Mouse (Mus musculus): ENCODE data around the gene Rlbp1. TPM values are rescaled to one million over a fixed set of nuclear protein-coding genes. Genes with fewer than 3 reads are reported as not detected.

Gene Rlbp1
- 0.21 and 0.33 TPM in 2 replicates for polyA plus RNA-seq (2016; fragmentation: Nextera tagmentation; extraction: Ambion mirVana)

- Histone ChIP-seq H3K4me3 (no peak within 1 kb of the TSS), H3K36me3 (no peaks in the 10 kb centered on the region), H3K9me3 (replicated peaks) (no peaks in the 10 kb centered on the region), H3K27ac (peak within 1 kb of the TSS; percentile 51; the same call in 1 of the 2 replicates), H3K27me3 (ENCODE audit: low read depth, poor library complexity, severe bottlenecking) (no peaks in the 10 kb centered on the region), H3K4me1 (peaks cover 24% of the 10 kb centered on the region)
- DNase-seq (ENCODE audit: low spot score) = no peak
- 72% methylated on average over 16 of the region's 16 CpGs for WGBS
Observed at GRCm38 (mm10) chr7:79386422-79387133, at the start of gene Rlbp1. Gene Rlbp1, minus strand, starts transcription at chr7:79387048.

DNA sequence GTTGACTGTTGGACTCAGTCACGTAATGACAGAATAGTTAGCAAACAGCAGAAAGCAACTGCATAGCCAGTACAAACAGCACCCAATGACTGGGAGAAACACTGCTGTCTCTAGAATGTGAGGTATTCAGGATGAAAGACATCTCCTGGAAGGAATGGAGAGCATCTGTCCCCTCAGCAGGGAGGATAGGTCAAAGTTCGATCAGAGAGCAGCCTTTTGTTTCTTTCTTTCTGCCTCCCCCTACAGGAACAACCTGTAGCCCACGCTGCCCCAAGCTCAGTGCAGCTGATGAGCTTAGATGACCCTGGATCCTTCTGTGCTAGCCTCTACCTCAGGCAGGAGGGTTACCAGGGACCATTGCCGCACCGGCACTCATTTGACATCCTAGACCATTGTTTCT, 41.4 kb upstream of the Rlbp1 start:
- H3K27me3 ChIP-seq (ENCODE audit: low read depth, poor library complexity, severe bottlenecking) = no peaks in the 10 kb centered on the region
- WGBS = 66% methylated on average over 5 of the region's 5 CpGs
- H3K27ac ChIP-seq = no peak overlapping the region
- no peaks in the 10 kb centered on the region for H3K9me3 ChIP-seq (replicated peaks)
- H3K36me3 ChIP-seq = peaks cover 52% of the 10 kb centered on the region
- H3K4me1 ChIP-seq = no peaks in the 10 kb centered on the region
- no peak overlapping the region for H3K4me3 ChIP-seq
- DNase-seq (ENCODE audit: low spot score) = no peak

DNA sequence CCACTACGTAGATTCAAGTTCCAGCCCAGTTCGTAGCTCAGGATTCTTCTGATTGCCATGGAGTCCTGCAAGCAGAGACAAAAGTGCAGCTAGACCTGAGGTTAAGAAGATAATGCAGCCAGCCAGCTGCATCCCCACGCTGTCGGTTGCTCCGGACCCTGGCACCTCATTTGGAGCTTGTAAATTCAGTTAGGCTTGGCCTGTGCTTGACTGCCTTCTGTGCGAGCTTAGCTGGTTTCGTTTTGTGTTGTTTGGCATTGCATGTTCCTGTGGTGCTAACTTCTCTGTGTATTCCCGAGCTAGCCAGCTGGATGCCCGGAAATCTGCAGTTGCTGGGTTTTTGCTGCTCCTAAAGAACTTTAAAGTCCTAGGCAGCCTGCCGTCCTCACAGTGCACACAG, 39.0 kb upstream of the Rlbp1 start:
- H3K4me3 ChIP-seq = no peak overlapping the region
- no peaks in the 10 kb centered on the region for H3K27me3 ChIP-seq (ENCODE audit: low read depth, poor library complexity, severe bottlenecking)
- peaks cover 57% of the 10 kb centered on the region for H3K36me3 ChIP-seq
- 89% methylated on average over 10 of the region's 10 CpGs for WGBS
- no peaks in the 10 kb centered on the region for H3K9me3 ChIP-seq (replicated peaks)
- H3K27ac ChIP-seq = no peak overlapping the region
- no peak for DNase-seq (ENCODE audit: low spot score)
- no peaks in the 10 kb centered on the region for H3K4me1 ChIP-seq

- no peaks in the 10 kb centered on the region for H3K4me1 ChIP-seq
- H3K9me3 ChIP-seq (replicated peaks) = no peaks in the 10 kb centered on the region
- no peak overlapping the region for H3K27ac ChIP-seq
- no peak overlapping the region for H3K4me3 ChIP-seq
- DNase-seq (ENCODE audit: low spot score) = no peak
- H3K36me3 ChIP-seq = peaks cover 81% of the 10 kb centered on the region
- WGBS = 93% methylated on average over 10 of the region's 10 CpGs
- H3K27me3 ChIP-seq (ENCODE audit: low read depth, poor library complexity, severe bottlenecking) = no peaks in the 10 kb centered on the region
Observed at GRCm38 (mm10) chr7:79422876-79423275, 36.0 kb upstream of the Rlbp1 start.

DNA sequence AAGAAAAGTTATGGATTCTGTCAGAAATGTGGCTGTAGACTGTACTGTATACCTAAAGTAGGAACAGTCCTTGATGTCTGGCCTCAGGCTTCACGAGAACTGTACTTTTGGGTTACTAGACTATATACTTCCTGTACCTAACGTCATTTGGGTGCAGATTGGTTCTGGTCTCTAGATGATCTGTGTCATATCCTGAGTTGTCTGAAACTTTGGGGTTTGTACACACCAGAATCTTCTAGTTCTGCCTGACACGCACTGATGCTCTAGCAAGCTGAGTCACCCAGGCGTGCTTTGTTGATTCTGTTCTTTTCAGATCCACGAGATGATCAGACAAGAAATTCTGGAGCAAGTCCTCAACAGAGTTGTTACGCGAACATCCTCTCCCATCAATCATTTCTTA, 33.1 kb upstream of the Rlbp1 start:
- Histone ChIP-seq H3K27me3 (ENCODE audit: low read depth, poor library complexity, severe bottlenecking) (no peaks in the 10 kb centered on the region), H3K36me3 (peaks cover 71% of the 10 kb centered on the region), H3K4me3 (no peak overlapping the region), H3K4me1 (no peaks in the 10 kb centered on the region; the same call in 1 of the 2 replicates), H3K9me3 (replicated peaks) (no peaks in the 10 kb centered on the region), H3K27ac (no peak overlapping the region)
- no peak for DNase-seq (ENCODE audit: low spot score)
- WGBS = 95% methylated on average over 7 of the region's 7 CpGs

- Histone ChIP-seq H3K36me3 (peaks cover 45% of the 10 kb centered on the region), H3K27me3 (ENCODE audit: low read depth, poor library complexity, severe bottlenecking) (no peaks in the 10 kb centered on the region), H3K4me1 (no peaks in the 10 kb centered on the region; the same call in 1 of the 2 replicates), H3K4me3 (no peak overlapping the region), H3K27ac (peak overlapping the region; percentile 53; the same call in 1 of the 2 replicates), H3K9me3 (replicated peaks) (no peaks in the 10 kb centered on the region)
- WGBS = 86% methylated on average over 18 of the region's 18 CpGs
- no peak for DNase-seq (ENCODE audit: low spot score)
Observed at GRCm38 (mm10) chr7:79414449-79415375, 27.9 kb upstream of the Rlbp1 start.

GRCm38 (mm10) chr7:79400296-79400695, 13.4 kb upstream of the Rlbp1 start:
- no peaks in the 10 kb centered on the region for H3K9me3 ChIP-seq (replicated peaks)
- H3K4me3 ChIP-seq = no peak overlapping the region
- no peak overlapping the region for H3K27ac ChIP-seq
- H3K27me3 ChIP-seq (ENCODE audit: low read depth, poor library complexity, severe bottlenecking) = no peaks in the 10 kb centered on the region
- DNase-seq (ENCODE audit: low spot score) = no peak
- peaks cover 10% of the 10 kb centered on the region for H3K4me1 ChIP-seq
- 94% methylated on average over 3 of the region's 3 CpGs for WGBS
- H3K36me3 ChIP-seq = peaks cover 44% of the 10 kb centered on the region

- H3K27me3 ChIP-seq (ENCODE audit: low read depth, poor library complexity, severe bottlenecking) = no peaks in the 10 kb centered on the region
- peaks cover 44% of the 10 kb centered on the region for H3K36me3 ChIP-seq
- no peak for DNase-seq (ENCODE audit: low spot score)
- H3K4me3 ChIP-seq = no peak overlapping the region
- no peak overlapping the region for H3K27ac ChIP-seq
- WGBS = 84% methylated on average over 12 of the region's 12 CpGs
- no peaks in the 10 kb centered on the region for H3K9me3 ChIP-seq (replicated peaks)
- peaks cover 19% of the 10 kb centered on the region for H3K4me1 ChIP-seq
Observed at GRCm38 (mm10) chr7:79398971-79399370, 12.1 kb upstream of the Rlbp1 start.

- Histone ChIP-seq H3K9me3 (replicated peaks) (no peaks in the 10 kb centered on the region), H3K27ac (no peak overlapping the region)
- WGBS = 90% methylated on average over 8 of the region's 8 CpGs
Observed at GRCm38 (mm10) chr7:79398426-79398825, 11.6 kb upstream of the Rlbp1 start.

DNA sequence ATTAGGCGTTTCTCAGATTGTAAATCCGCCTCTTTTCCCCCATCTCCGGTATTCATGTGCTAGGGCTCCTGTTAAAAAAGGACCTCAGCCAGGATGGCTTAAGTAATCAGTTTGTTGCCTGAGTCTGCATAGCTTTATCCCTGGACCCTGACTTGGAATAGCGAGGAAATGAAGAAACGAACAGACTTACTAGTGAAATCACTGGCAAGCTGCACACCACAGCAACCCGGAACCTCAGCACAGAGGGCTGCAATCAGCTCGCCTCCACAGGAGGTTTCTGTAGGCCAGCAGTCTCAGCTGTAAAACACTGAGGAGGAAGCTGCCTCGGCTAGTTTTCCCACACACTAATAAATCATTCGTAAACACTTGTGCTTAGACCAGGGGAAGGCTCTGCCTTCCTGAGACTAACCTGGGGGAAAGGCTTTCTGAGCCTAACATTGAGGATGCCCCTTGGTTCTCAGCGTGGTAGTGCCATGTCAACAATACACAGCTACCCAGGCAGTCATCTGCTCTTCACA, 10.7 kb upstream of the Rlbp1 start:
- Histone ChIP-seq H3K27me3 (ENCODE audit: low read depth, poor library complexity, severe bottlenecking) (no peaks in the 10 kb centered on the region), H3K4me3 (no peak overlapping the region), H3K27ac (no peak overlapping the region), H3K9me3 (replicated peaks) (no peaks in the 10 kb centered on the region), H3K4me1 (peaks cover 28% of the 10 kb centered on the region), H3K36me3 (peaks cover 34% of the 10 kb centered on the region)
- 60% methylated on average over 10 of the region's 10 CpGs for WGBS
- DNase-seq (ENCODE audit: low spot score) = no peak

More at GRCm38 (mm10) chr7:79398426-79398825, 11.6 kb upstream of the Rlbp1 start:
- DNase-seq (ENCODE audit: low spot score) = no peak
- Histone ChIP-seq H3K4me3 (no peak overlapping the region), H3K4me1 (peaks cover 21% of the 10 kb centered on the region), H3K27me3 (ENCODE audit: low read depth, poor library complexity, severe bottlenecking) (no peaks in the 10 kb centered on the region), H3K36me3 (peaks cover 42% of the 10 kb centered on the region)

DNA sequence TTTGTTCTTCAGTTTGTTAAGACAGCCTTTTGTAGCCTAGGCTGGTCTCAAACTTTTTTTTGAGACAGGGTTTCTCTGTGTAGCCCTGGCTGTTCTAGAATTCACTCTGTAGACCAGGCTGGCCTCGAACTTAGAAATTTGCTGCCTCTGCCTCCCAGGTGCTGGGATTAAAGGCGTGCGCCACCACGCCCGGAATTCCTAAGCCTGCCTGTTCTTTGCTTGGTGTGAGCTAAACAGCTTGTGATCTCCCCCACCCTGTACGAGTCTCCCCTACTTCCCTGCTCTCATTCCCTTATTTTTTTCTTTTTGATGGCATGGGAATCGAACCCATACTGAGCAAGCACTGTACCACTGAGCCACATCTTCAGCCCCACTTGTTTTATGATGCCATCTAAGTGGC, 8.3 kb upstream of the Rlbp1 start:
- Histone ChIP-seq H3K4me1 (peaks cover 38% of the 10 kb centered on the region), H3K27ac (no peak overlapping the region), H3K4me3 (no peak overlapping the region), H3K36me3 (peaks cover 19% of the 10 kb centered on the region), H3K27me3 (ENCODE audit: low read depth, poor library complexity, severe bottlenecking) (no peaks in the 10 kb centered on the region), H3K9me3 (replicated peaks) (no peaks in the 10 kb centered on the region)
- 87% methylated on average over 7 of the region's 7 CpGs for WGBS
- DNase-seq (ENCODE audit: low spot score) = no peak

GRCm38 (mm10) chr7:79394666-79395065, 7.8 kb upstream of the Rlbp1 start:
- 76% methylated on average over 7 of the region's 7 CpGs for WGBS
- Histone ChIP-seq H3K27me3 (ENCODE audit: low read depth, poor library complexity, severe bottlenecking) (no peaks in the 10 kb centered on the region), H3K9me3 (replicated peaks) (no peaks in the 10 kb centered on the region), H3K27ac (no peak overlapping the region), H3K4me1 (peaks cover 38% of the 10 kb centered on the region), H3K36me3 (peaks cover 19% of the 10 kb centered on the region), H3K4me3 (no peak overlapping the region)
- DNase-seq (ENCODE audit: low spot score) = no peak

DNA sequence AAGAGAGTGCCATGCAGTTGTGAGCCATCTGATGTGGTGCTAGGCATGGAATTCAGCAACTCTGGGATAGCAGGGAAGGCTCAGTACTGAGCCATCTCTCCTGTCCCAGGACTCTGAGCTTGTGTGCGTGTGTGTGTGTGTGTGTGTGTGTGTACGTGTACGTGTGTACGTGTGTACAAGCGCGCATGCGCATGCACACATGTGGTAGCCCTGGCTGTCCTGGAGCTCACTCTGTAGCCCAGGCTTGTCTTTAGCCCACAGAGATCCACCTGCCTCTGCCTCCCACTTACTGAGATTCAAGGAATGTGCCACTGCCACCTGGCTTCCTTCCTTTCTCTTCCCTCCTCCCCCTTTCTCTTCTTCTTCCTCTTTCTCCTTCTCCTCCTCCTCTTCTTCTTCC, 7.1 kb upstream of the Rlbp1 start:
- H3K4me1 ChIP-seq = peaks cover 38% of the 10 kb centered on the region
- no peak overlapping the region for H3K4me3 ChIP-seq
- no peaks in the 10 kb centered on the region for H3K9me3 ChIP-seq (replicated peaks)
- no peak overlapping the region for H3K27ac ChIP-seq
- no peak for DNase-seq (ENCODE audit: low spot score)
- peaks cover 16% of the 10 kb centered on the region for H3K36me3 ChIP-seq
- WGBS = 97% methylated on average over 7 of the region's 7 CpGs
- H3K27me3 ChIP-seq (ENCODE audit: low read depth, poor library complexity, severe bottlenecking) = no peaks in the 10 kb centered on the region

Data from limb, embryonic 10.5 days (tissue).